Mouse (Mus musculus) liver (tissue): ENCODE measurements around the gene Timm44.

Source experiments
- DNase-seq: peaks from one replicate; pipeline ENCODE4 v3.0.0-alpha.2; 2020; ENCODE audit warnings: mixed read lengths

Timm44 gene

DNA sequence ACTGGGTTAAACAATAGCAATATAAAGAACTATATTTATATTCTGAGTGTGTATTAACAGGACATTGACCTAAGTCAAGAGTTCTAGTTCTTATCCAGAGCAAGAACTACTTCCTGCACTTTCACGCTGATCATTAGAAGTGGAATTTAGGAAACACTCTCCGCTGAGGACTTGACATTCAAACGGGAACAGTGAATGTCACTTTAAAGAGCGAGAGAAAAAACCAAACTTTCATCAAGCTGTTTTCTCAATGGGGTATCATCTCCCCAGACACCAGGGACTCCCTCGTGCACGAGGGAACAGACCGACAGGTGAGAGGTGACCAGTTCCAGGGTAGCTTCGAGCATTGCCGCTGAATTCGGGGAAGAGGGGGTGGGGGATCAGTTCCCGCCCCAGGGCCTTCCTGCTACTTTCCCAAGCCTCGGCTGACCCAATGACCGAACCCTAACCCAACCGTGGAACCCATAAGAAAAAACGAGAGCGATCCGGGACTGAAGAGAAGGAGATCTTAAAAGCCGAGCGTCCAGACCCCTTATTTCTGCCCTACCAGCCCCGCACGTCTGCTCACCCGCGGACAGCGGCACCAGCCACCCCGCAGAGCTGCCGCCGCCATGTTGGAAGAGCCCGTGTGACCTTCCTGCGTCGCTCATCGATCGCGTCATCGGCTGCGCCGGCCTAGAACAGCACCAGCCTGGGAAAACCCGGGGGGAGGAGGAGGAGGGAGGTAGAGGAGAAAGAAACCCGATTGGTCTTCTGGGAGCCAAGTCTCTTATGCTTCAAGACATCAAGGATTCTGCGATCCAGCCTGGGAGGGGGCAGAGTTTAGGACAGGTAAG, at the start of gene Timm44:
Gene Timm44 (minus strand): TSS at position 639 of the 836 bp plus-strand sequence.
- DNase-seq, result peak; percentile 93

DNA sequence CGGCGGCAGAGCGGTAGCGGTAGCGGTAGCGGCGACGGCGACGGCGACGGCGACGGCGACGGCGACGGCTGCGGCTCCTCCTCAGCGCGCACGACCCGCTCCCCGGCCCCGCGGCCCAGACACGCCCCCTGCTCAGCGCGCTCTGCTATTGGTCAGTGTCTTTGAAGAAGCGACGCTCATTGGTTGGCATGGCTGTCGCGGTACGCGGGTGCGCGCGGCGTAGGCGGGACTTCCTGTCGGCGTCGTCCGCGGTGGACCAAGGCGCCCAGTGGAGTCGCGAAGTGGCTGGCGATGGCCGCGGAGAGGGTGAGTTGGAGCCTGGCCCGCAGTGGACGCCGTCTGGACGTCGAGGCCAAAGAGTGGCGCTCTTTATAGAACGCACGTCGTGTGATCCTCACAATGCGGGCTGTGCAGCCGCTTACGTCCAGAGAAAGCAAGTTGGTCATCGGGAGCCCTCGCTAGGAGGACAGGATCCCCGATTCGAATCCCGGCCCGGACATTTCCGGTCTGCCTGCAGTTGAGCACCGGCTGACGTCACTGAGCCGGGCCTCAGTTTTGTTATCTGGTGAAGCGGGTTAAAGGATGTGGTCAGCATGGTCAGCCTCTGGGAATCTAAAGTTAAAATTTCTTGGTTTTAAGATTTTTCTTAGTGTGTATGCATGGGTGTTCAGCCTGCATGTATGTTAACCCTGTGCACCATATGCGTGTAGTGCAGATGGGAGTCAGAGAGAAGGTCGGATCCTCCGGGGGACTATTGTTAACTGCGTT, 49.5 kb upstream of the Timm44 start, which contains the start of the genes Ccl25 and Elavl1:
Gene Ccl25 (plus strand): TSS at position 228 of the 768 bp plus-strand sequence.
Gene Elavl1 (minus strand): TSS at position 431 of the 768 bp plus-strand sequence.
- DNase-seq, result peak; percentile 98

DNA sequence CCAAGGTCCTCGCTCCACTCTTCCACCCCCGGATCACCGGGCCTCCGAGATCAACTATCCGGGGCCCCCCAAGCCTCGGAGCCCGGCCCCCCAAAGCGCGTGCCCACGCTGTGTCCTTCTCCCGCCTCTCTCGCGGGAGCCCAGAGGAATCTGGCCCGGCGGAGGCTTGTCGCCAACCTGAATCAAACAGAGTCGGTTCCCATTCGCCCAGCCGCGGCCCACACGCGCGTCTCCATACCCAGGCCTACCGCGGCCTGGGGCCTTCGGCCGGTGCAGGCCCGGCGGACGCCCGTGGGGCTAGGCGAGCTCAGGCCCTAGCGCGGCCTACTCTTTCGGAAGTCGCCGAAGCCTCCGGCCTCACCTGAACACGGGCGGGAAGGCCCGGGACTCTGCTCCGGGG, 48.8 kb upstream of the Timm44 start:
- DNase-seq, result no peak

DNA sequence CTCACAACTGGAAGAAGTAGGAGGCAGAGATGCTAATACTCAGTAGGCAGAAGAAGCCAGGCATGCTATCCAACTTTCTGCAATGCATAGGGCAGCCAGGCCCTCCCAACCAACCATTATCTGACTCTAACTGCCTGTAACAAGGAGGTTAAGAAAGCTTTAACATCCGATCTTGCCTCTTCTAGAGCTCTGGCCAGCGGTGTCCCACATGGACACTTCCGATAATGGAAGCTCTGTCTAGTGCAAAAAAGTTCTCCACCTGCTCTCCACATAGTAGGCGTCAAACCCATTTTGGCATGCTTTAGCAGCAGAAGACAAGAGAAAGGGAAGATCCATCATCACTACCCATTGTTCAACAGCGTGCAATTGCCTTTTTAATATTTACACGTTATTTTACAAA, 48.2 kb upstream of the Timm44 start:
- DNase-seq, result peak; percentile 38

DNA sequence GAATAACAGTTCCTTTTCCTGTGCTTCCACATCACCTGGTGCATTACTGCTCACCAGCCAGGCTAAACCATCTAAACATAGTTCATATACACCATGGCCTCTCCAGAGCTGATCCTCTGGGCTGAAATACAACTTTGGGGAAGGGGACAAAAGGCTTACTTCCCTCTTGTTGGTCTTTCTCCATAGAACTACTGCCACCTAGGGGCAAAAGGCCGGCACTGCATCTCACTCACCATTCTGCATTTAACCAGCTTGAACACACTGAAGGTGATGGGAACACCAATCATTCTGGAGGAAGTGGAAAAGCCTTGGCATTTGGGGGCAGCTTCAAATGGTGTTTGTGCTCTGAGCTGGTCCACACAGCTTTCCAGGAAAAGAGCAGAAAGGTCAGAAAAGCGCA, 46.8 kb upstream of the Timm44 start:
- peak; percentile 85 for DNase-seq

DNA sequence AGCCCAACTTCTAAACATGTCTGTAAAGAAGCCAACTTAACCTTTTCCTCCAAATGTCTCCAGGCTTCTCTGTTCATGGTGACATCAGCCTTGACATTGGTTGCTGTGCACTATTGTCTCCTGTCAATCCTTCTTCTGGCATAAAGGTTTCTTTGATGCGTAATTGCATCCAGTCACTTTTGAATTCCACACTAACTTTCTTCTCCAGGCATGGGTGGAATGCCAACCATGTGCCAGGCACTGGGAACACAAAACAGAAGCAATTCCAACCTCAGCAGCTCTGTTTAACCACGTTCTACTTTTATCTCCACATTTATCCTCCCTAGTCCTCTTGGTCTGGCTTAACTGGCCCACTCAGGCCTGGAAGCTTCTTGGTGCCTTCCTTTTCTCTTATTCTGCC, 45.3 kb upstream of the Timm44 start:
- no peak for DNase-seq

DNA sequence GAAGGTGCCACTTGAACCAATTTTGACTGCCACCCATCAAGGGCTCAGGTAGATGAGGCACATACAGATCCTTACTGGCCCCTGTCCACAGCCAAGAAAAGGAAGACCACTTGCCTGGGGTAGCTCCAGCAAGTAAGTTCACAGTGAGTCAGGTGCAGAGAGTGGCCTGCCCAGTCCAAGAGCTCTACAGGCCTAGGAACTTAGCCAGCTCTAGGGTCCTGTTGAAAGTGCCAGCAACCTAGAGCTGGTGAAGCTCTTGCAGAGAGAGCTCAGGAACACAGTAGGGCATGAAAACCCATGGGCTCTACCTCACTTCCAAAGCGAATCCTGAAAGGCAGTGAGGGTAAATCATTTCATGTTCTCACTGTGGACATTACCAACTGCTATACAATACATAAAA, 44.7 kb upstream of the Timm44 start:
- no peak for DNase-seq

DNA sequence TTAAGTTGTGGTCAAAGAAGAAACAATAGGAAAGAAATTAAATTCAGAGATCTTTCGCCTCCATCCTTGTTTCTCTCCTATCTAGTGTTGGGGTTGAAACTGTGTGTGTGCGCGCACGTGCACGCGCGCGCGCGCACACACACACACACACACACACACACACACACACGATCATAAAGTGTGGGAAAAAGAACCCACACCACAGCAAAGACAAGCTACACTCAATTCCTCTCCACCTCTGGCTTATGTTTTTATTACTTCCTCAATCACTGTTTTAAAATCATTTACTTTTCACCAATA, 43.8 kb upstream of the Timm44 start:
- no peak for DNase-seq

DNA sequence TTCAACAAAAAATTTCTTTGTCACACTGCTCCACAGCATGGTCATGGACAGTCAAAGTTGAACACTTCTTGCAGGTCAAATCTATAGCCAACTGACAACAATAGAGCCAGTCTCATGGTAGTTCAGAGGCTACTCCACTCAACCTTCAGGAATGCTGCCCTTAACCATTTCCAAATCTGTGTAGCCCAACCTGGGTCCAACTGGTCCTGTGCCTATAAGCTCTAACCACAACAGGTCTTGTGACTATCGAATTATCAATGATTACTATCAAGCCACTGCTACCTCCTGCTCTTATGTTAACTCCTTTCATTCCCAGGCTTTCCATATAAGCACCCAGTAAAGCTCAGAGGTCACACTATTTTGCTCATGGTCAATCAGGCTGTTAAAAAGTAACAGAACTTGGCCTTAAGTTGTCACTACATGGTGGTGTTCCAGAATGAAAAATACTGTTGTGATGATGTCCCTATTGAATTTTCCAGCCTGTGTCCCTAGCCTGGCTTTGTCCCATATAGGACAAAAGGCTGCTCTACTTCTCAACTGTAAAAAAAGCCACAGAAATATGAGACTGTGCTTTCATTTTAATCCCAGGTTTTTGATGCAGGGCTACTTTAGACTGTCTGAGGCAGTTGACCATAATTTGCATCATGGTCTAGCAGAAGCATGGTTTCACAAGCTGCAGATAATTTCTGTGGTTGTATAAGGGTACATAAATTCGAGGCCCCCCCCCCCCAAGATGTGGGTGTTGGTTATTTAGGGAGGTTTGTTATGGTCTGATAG, 43.3 kb upstream of the Timm44 start:
- DNase-seq, result no peak

DNA sequence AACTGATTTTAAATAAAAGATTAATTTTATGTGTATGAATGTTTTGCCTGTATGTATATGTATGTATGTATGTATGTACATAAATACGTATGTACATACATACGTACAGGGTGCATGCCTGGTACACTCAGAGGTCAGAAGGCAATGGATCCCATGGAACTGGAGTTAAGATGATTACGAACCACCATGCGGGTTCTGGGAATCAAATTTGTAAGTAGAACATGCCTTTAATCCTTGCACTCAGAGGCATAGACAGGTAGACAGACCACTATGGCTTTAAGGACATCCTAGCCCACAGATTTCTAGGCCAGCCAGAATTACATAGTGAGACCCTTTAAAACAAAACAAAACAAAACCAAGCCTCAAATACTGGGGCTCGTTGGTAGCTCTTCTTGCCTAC, 42.4 kb upstream of the Timm44 start:
- DNase-seq, result no peak

DNA sequence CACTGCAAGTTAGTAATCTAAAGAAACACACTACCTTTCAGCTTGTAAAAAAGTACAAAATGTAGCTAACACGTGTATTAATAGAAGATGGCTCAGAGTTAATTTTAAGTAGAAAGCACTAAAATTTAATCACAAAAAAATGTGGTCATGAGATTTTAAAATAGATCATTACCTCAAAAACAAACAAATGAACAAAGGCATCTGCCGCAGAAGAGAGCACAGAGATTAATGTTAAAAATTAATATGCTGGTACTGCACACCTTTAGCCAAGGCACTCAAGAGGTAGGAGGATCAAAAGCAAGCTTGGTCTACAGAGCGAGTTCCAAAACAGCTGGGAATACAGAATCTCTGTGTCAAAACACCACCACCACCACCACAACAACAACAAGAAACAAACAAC, 39.1 kb upstream of the Timm44 start:
- no peak for DNase-seq

DNA sequence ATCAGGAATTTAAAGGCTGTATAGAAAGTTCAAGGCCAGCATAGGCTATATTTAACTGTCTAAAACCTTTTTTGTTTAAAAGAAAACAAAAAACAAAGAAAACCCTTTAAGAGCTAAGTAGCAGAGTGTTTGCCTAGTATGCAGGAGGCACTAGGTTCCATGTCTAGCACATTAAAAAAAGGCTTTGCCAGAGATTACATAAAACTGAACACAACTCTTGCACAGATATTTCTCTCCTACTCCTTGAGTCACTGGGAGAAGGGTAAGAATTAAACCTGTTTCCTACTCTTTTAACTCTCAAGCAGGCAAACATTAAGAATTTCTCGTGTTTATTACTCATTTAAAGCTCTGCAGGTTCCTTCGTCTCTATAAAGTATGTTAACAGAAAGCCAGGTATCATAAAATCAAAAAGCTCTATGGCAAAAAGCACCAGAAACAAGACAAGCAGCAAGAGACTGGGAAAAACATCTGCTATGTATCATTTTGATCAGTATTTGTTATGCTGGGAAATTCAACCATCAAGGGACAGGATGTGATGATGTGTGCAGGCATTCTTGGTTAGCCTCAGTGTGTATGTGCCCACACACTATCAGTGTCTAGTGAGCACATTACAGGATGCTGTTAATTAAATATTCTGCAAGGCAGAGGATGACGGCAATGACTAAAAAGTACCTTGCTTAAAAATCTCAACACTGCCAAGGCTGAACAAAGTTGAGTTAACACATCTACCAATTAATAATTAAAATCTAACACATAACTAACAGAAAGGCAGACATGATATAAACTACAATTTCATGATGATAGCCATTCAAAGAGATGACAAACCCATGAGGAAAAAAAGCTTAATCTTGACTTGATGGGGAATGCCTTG, 37.8 kb upstream of the Timm44 start:
- no peak for DNase-seq

DNA sequence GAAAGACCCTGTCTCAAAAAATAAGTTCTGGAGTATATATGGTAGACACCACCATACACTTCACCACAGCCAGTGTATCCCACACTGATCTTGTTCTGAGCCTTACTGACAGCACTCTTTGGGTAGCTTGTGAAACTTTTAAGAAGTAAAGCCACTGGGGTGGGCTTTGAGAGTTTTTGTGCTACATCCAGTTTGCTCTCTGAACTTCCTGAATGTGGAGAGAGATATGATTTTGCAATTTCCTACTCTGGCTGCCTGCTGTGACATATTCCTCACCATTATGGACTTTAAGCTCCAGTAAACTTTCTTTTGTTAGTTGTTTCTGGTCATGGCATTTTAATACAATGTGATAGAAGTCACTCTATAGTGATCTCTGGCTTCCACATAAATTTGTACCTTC, 36.4 kb upstream of the Timm44 start:
- DNase-seq, result no peak

DNA sequence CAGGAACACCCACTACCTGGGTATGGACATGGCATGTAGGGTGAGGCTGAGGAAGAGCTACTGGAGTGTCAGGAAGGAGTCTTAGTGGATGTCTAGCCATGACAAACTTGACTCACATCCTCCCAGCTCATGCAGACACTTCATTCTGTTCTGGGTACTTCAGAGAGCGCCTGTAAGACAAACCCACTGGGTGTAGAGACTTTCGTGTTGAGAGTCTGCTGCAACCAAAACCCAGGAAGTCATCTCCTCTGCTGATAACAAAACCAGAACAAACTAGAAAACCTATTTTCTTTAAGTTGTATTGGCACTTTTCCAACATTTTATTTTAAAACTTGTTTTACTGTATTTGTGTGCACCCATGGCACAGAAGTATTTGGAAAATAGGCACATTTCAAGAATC, 30.1 kb upstream of the Timm44 start:
- DNase-seq, result no peak

DNA sequence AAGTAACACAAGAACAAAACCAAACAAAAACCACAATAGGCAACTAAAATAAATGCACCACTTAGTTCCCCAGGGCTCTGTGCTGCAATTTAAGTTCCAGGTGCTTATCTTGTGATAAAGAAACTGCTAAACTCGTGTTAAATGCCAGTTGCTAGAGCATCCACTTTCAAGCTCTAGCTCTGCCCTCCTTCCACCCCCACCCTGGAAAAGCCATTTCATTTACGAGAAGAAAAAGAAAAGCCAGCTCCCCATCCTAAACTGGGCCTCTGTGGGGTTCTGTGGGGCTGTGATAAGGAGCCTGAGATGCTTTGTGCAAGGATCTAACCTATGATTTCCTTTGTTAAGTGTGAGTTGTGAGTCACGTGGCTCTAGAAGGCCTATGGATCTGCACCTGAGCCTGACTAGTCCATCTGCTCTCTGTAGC, 28.4 kb upstream of the Timm44 start:
- DNase-seq, result peak; percentile 34

DNA sequence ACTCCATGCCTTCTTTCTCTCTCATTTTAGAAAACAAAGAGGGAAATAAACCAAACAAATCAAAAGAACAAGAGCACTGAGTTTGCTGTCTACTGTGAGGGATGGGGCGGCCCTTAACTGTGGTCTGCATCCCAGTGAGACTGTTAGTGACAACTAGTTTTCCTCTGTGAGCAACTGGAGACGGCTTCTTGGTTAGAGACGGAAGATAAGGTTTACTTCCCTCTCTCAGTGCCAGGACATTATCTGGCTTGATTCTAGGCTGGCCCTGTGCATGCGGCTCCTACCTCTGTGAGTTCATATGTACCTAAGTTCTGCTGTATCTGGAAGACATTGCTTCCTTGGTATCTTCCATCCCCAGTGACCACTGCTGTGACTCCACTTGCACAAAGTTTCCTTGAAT, 22.1 kb upstream of the Timm44 start:
- no peak for DNase-seq

DNA sequence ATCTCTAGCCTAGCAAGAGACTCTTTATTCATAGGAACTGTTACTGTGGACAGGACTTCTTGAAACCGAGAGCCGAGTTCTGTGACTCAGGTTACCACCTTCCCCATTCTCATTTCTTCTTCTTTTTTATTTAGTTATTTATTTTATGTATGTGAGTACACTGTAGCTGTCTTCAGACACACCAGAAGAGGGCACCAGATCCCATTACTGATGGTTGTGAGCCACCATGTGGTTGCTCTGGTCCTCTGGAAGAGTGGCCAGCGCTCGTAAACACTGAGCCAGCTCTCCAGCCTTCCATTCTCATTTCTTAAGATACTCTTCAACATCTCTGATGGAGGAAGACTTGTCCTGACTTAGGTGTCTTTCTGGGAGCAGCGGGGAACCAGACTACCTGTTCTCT, 17.0 kb upstream of the Timm44 start:
- DNase-seq, result no peak

DNA sequence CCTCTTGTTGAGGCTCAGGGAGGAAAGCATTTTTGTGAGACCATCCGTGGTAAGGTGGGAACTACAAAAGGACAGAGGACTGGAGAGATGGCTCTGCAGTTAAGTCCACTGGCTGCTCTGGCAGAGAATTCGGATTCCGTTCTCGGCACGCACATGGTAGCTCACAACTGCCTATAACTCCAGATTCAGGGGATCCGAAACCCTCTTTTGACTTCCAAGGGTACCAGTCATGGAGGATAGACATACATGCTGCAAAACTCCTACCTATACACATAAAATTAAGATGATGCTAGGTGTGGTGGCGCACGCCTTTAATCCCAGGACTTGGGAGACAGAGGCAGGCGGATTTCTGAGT, 375 bp upstream of the Timm44 start:
- no peak for DNase-seq

DNA sequence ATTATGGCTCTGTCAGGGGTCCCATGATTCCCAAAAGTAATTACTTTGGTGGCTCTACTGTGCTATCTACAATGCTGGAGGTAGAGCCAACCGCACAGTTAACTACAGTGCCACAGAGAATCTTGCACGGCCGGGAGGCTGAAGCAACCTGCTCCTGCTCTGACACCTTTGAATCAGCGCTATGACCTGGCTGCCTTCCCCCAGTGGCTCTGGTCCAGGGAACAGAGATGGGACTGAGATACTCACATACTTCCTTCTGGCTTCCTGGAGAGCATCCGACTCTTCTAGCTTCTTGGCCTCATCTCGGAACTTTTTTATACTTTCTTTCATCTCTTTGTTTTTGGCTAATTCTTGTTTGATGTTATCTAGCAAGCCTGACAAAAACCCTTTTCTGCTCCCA, 6.1 kb downstream of the Timm44 start:
- no peak for DNase-seq

DNA sequence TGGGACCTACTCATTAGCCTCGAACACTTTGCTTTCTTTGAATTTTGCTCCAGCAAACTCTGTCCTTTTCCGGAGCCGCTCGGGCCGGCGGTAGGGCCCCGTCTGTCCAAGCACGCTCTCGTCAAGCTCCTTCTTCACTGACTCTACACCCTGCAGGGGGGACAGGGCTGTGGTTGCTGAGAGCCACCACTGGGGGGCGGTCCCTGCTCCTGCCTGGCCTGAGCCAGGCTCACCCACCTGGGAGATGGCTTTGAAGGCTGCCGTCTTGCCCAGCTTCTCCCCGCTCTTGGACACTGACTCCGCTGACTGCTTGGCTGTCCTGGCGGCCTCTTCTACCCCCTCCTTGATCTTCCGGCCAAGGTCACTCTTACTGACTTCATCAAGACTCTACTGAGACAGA, 8.1 kb downstream of the Timm44 start:
- no peak for DNase-seq

DNA sequence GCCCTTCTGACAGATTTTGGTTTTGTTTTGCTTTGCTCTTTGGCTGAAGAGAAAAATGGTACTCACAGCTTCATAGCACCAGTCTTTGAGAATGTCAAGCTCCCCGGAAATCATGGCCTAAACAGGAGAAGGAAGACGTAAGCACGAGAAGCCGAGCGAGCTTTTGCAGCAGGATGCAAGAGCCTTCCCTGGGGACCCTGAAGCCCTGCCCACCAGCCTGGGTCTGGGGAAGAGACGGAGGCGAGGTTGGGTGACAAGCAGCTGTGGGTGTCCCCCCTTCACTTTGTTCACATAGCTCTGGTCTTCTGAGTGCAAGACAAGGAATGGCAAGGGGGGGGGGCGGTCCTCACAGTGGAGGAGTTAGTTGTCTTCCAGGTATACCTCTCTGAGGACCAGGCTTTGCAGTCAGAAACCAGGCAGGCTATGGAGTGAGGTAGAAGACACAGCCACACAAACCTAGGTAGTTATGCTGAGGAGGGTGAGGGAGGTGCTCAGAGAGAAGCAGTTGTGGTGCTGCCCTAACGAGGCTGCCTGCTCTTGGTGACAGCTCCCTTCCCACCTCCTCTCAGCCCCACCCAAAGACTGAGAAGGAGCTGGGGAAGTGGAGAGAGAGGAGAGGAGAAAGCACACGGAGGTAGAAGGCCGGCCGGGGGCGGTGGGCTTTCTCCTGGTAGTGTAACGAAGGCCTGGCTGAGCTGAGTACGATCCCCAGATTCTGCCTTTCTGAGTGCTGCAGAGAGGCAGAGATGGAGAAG, 10.4 kb downstream of the Timm44 start:
- no peak for DNase-seq
